Mouse (Mus musculus) thymus, postnatal 36 days (tissue): Measurements from ENCODE around the gene Dpf1.

ENCODE experiments used
- DNase-seq, 2 experiments: peaks; one replicate each; pipeline ENCODE4 v3.0.0; 2022; ENCODE audit warnings: mixed read lengths in 2 of 2

Dpf1 gene

DNA sequence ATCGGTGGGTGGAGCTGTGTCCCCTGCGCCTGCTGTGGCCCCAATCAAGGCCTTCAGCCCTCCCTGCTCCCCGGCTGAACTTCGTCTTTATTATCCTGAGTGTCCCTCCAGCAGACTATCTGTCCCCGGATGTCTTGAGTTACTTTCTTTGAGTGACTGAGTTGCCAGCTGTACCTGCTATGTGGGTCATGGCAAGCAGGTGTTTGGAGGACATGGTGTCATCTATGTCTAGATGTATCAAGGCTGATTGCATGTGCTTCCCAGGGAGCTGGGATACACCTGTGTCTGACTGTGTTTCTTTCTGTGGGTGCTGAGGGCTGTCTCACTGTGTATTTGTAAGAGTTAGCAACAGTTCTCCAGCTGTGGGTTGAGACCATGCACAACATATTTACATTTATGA is 6.0 kb downstream of the Dpf1 start:
- DNase-seq = peak in 1 of 2 experiments; percentile 49

DNA sequence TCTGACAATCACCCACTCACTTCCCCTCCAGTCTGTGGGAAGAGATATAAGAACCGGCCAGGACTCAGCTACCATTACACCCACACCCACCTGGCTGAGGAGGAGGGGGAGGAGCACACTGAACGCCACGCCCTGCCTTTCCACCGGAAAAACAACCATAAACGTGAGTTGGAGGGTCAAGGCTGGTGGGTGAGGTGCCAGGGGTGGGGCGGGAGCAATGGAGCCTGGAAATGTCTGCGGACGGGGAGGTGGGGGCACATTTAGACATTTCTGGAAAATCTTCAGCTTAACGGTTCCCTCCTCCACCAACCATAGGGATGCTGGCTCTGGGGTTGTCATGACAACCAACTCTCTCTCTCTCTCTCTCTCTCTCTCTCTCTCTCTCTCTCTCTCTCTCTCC is 9.3 kb downstream of the Dpf1 start:
- no peak for DNase-seq

DNA sequence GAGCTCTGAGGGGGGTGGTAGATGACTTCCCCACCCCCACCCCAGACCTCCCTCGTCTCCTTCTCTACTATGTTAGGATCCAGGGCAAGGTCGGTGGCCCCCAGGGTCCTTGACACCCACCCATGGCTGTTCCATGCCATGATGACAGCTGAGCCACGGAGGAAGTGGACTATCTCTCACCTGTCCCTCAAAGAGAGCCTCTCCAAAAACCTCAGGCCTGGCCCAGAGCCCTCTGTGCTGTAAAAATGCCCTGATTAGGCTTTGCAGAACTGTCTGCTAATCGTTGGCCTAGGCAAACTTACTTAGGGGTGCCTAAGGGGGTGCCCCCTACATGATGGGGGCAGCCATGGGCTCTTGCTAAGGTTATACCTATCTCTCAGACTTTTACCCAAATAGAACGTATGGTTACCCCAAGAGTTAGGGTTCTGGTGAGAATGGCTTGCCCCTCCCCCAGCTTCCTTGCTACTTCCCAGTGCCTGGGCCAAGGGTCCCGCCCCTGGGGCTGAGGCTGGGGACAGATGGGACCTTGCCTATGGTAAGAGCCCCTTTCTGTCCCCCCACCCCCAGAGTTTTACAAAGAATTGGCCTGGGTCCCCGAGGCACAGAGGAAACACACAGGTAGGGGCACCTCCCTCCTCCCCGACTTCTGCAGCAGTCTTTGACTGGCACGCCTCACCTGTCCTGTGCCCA is 10.0 kb downstream of the Dpf1 start:
- no peak for DNase-seq

DNA sequence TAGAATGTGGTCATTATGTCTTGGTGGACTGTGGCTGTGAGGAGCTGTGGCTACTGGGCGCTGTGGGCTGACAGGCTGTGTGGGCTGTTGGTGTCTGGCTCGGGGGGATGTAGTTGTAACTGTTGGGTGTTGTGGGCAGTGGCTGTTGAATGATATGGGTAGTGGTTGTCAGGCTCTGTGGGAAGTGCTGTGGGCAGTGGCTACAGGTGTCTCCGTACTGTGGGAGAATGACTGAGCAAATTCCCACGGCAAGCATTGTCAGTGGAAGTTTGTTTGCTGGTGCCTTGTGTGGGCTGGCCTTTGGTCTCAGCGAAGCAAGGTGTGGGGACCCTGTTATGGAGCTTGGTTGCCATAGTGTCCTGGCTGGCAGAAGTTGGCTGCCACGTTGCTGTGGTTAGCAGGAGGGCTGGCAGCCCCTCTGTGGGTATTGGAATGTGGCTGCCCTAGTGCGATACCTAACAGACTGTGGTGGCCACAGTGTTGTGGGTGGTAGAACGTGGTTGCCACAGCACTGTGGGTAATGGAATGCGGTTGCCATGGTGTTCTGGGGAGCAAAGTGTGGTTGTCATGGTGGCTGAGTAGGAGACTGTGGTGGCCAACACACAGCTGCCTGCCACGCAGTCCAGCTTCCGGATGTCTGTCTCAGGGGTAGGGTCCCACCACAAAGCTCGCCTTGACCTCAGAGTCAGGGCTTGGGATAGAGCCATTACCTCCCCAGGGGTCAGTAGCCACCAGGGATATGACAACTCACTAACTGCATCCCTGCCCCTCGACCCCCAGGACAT is 11.3 kb downstream of the Dpf1 start:
- DNase-seq = no peak

DNA sequence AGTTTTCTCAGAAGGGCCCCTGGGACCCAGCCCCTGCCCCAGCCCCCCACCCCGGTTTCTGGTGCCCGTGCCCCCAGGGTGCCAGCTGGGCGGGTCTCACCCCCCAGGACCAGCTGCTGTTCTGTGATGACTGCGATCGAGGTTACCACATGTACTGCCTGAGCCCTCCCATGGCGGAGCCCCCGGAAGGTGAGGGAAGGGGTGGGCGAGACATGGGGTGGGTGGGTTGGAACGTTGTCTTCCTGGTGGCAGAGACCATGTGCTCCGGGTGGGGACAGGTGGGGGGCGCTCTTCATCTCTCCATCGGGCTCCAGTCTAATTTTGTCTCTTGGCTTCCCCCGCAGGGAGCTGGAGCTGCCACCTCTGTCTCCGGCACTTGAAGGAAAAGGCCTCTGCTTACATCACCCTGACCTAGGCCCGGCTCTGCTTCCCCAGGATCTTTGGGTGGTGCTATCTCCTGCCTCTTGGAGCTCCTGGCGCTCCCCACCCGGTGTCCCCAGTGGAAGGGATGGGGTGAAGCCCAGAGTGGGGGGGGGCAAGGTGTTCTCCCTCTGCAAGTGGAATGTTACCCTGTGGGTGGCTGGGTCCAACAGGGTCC is 12.5 kb downstream of the Dpf1 start:
- DNase-seq = no peak

DNA sequence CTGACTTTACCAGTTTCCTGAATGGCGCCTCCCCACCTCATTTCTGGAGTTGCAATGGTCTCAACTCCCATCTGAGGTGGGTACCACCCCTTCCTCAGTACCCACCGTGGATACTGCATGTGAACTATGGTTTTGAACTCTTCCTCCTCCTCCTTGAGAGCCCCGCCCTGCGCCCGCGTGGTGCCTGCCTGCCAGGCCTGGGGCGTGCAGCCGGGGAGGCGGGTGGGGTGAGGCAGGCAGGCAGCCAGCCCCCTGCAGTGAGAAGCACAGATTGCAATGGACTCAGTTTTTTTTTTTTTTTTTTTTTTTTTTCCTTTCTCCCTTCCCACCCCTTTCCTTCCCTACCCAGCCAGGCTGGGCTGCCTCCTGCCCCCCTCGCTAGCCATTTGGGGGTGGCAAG is 13.2 kb downstream of the Dpf1 start:
- peak; percentile 38 to 70 for DNase-seq

DNA sequence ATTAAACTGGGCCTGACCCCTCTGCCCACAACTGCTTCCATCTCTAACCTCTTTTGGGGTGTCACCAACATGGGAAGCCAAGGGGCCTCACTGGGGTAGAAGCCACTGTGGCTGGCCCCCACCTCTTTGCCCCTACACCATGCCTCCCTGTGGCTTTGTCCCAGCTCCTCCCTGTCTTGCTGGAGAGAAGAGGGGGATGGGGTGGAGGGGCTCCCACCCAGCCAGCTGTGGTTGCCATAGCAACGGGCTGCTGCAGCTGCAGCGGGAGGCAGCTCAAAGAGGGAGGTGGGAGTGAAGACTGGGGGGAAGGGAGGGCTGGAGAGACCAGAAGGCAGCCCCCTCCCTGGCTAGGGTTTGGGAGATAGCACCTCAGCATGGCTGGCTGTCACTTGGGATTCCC is 13.8 kb downstream of the Dpf1 start:
- DNase-seq = peak; percentile 52 to 77

DNA sequence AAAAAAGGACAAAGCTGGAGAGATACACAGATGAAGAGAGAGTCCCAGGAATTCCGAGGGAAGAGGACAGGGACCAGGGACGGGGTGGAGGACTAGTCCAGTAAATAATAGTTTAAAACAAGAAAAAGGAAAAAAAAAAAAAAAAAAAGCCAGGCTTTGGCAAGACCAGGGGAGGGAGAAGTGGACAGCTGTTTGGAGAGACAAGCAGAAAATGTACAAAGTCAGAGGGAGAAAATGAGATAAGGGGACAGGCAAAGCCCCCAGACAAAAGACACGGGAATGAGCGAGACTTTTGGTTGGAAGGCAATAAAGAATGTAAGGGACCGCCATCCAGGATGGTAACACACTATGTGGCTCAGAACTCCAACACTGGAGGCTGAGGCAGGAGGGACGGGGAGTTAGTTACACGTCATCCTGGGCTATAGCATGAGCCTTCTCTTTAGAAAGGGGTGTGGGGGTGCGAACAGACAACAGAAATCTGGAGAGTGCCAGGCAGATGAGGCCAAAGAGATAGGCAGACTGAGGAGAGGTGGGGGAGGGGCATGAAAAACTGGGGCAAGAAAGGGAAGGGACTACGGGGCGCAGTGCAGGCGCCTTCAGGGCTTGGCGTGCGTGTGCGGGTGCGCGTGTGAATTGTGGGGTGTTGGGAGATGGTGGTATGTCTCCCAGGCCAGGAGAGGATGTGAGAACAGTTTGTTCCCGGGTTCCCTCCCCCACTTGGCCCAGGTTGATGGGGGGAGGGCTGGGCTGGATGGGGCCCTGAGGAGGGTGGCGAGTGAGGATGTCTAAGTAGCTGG is 14.6 kb downstream of the Dpf1 start:
- peak; percentile 43 to 51 for DNase-seq

DNA sequence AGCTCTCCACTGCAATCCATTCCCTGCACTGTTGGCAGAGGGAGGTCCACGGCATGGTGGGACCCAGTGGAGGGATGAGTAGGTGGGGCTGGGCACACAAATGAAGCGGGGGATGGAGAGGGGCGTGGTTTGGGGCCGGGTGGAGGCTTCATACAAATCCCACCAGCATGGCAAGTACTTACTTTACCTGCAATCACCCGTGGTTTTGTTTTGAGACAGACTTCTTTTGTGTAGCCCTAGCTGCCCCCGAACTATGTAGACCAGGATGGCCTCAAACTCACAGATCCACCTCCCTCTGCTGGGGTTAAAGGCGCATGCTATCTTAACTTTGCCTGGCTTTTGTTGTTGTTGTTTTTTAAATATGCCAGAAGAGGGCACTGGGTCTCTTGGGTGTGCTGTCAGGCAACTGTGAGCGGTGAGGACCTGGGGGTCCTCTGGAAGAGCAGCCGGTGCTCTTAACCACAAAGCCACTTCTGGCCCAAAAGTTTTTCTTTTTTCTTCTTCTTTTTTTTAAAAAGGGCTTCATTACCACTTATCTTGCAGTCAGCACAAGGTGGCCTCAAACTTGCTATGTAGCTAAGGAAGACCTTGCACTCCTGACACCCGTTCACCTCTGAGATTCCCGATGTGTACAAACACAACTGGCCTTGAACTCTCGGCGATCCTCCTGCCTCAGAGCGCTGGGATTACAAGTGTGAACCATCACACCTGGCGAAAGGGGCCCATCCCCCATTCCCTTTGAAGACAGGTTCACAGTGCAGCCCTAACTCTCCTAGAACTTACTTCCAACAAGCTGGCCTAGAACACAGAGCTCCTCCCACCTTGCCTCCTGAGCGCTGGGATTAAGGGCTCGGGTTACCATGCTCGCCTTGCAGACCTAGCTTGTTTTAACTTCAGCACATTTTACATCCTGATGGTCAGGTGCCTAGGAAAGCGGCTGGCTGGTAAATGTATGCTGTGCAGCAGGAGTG is 15.9 kb downstream of the Dpf1 start:
- peak; percentile 43 to 63 for DNase-seq

DNA sequence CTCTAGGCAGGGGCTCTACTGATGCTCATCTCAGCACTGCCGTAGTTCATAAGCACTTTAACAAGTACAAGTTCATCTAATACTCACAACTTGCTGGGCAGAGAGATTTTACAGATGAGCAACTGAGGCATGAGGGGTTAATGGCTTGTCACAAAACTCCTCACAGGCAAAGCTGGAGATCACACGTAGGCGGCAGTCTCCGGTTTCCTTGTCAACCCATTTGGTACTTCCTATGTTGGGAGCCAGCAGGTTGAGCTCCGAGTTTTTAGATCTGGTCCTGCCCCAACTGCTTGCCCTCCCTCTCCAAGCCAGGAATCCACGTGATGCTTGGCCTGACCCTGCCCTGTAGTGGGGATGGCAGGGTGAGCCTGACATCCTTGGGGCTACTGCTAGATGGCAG is 23.3 kb downstream of the Dpf1 start:
- DNase-seq = no peak

DNA sequence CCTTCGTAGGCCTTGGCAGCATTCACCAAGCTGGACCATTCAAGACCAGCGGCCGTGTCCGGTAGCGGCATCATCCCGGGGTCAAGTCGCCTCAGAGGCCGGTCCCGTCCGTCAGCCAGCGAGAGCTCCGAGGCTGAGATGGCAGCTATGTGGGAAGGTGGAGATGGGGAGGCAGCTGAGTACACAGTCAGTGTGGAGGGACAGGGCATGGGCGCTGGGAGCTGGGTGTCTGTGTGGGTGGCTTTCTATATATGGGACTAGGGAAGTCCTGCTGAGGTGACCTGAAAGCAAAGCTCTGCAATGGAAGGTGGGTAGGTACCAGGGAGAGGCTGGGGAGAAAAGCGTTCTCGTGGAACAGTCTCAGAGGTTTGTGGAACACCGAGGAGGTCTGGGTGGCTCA is 25.2 kb downstream of the Dpf1 start:
- DNase-seq = no peak

DNA sequence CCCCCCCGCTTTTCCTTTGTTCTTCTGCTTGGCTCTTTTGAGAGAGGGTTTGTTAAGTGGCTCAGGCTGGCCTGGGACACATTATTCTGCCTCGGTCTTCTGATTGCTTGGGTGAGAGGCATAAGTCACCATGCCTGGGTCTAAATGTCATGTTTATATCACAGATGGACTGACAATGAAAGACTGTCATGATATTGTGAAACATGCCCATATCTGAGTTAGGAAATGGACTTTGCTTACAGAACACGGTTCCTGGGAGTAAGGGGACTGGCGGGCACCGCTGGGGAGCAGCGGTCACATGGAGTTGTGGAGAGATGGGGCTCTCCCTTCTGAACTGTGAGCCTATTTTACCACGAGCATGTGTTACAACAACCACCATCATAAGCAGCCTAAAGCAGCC is 30.4 kb downstream of the Dpf1 start:
- DNase-seq = no peak

DNA sequence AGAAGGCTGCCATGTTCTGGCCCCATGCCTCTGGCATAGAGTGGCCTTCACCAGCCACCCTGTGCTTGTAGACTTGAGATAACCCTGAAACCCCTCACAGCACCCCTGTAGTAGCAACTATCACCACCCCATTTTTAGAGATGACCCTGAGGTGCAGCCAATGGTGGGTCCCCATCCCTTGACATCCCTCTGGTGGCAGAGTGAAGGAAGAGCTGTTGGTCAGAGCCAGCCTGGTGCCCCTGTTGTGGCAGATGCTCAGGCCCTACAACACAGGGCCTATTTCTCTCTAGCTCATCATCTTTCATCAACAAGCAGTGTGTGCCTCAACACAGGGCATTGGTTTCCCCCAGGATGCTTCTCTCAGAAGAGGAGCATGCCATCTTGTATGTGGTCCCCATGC is 31.5 kb downstream of the Dpf1 start:
- no peak for DNase-seq

DNA sequence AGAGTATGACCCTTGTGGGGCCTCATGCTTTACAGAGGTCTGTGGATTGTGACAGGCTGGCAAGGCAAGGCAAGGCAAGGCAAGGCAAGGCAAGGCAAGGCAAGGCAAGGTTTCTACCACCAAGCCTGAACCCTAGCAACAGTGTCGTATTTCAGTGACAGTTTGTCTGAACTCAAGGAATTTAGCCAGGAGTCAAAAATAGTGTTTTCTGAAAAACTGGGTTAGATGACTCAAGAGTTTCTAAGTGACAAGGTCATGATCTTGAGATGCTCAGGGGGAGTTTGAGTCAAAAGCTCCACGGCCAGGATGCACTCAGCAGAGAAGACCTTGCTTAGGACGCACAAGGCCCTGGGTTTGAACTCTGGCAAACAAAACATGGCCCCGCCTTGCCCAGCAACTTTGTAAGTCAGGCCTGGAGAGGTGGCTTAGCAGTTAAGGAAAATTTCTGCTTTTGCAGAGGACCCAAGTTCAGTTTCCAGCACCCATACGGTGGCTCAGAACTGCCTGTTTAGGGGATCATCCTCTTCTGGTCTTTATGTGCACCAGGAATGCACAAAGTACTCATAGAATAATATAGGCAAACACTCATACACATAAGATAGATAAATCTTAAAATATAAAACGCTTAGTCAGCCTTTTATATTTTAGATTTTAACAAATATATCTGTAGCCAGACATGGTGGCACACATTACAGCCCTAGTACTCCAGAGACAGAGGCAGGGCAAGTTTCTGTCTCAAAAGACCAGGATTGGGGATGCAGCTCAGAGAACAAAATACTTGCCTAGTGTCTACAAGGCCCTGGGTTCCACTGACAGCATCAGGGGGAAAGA is 32.3 kb downstream of the Dpf1 start:
- DNase-seq = no peak

DNA sequence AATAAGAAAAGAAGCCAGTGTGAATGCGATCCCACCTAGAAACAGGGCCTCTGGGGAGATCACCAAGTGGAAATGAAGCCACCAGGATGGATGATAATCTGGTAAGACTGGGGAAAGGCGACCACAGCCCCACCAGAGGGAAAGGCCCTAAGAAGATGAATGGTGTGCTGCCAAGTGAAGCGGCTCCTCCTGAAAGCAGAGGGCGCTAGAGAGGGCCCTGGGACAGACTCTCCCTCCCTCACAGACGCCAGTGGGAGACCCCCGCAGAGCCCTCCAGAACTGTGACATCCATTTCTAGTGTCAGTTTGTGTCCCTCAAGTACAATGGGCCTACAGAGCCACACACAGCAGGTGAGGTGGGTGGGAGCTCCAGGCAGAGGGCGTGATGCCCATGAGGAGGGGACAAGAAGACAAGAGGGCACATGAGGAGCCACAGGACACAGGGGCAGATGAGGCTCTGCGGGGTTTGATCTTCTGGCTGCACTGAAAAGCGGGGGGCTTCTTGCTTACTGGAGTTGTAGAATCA is 33.1 kb downstream of the Dpf1 start:
- DNase-seq = no peak

DNA sequence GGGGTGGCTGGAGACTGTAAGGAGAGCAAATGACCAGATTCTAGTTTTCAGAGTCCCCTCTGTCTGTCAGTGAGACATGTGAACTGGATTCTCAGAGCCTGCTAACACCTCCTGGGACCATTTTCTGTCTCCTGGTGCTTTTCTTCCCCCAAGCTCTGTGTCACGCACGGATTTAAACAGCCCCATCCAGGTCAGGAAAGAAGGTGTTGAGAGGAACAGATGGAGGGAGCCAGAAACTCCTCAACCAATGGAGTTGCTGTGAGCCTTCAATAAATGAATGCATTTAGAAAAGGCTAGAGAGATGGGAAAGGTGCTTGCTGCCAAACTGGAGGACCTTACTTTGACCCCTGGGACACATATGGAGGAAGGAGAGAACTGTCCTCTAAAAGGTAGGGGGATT is 34.0 kb downstream of the Dpf1 start:
- no peak for DNase-seq

DNA sequence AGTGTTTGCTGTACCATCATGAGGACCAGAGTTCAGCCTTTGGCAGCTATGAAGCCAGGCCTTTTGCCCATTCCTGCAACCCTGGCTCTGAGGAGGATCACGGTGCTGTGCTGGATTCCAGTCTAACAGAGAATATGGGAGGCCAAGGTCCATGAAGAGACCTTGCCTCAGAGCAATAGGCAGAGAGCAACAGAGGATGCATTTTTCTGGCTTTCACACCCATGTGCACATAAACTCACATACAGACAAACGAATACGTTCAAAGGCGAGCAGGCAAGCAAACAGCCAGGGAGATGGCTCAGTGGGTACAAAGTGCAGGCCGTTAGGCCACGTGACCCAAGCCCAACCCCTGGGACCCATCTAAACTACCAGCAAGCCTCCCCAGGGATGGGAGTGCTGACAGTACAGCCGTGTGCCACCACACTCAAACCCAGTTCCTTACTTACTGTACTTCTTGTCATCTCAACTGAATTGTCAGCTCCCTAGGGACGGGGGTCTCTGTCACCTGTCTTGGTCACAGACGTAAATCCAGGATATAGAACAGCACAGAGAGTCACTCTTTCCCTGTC is 34.7 kb downstream of the Dpf1 start:
- no peak for DNase-seq

DNA sequence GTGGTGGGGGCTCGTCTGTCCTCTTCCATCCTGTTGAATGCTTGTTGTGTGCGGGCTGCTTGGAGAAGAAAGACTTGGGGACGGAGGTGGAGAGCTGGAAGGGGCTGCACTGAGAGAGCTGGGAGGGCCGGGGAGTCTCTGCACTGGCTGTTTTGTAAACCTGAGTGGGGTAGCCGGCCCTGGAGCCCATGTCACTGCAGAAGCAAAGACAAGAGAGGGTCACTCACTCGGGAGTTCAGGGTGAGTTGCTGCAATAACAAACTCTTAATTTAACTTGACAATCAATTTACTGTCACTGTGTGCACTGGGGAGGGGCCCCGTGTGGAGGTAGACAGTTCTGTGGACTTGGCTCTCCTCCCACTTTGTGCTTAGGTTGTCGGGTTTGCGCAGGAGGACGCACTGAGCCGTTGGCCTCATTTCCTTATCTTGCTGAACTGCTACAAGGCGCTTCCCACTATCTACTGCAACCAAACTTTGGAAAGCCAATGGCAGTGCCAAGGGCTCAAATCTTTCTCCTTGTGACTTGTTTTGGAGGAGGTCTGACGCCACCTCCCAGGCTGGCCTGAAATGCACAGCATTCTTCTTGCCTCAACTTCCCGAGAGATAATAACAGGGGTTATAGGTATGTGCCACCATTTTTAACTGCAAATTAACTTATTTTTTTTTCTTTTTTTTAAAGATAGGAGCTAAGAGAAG is 35.4 kb downstream of the Dpf1 start:
- no peak for DNase-seq

DNA sequence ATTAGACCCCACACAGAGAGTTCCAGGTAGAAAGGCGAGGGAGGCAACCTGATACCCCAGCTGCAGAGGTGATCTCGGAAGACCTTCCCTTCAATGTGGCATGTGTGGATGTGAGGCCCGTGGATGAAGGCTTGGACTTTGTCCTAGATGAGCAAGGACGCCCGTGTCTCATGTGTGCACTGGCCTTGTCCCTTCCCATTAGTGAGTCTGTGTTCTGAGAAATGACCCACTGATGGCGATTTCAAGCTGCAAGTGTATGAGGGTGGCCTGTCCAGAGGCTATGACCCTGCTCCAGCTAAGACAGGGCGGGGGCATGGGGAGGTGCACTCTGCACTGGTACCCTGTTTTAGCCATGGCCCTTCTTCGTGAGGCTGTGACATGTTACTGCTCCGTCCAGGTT is 36.5 kb downstream of the Dpf1 start:
- no peak for DNase-seq

DNA sequence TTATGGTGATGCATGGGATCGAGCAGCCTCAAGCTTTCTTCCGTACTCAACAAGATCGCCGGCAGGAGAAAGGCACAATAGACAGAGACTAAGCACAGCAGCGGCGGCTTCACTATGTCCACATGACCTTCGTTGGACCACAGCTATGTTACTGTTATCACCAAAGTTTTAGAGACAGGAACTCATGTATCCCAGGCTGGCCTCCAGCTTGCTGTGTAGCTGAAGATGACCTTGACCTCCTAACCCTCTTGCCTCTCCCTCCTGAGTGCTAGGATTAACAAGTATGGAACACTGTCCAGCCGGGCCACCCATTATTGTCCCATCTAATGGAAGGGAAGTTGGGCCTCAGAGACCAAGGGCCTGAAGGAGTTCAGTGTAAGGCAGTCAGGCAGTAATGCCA is 37.1 kb downstream of the Dpf1 start:
- no peak for DNase-seq
